Mouse (Mus musculus): ENCODE measurements at regions not wholly inside any gene's neighbourhood (a gene's known extent, or its start where the extent isn't known, plus 50 kb on each side); places are given as distances from the start of the nearest gene placed in this dataset.

DNA sequence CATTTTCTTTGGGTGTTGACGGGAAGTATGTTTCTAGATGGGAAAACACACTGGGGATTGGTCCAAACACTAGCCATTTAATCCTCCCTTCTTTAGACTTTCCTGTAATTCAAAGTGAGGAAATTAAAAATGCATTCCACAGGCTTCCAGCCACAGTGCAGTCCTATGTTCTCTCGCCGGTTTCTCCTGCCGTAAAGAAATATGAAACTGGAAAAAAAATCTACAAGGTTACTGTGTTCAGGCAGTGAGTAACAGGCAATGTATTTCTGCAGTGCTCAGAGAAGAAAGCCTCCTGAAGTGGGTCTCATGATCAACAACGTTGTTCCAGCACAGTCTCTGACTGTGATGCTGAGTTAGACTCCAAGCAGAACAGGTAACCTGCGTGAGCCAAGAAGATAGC is 763.0 kb upstream of the Lrrc6 start:
- no peak for TF ChIP-seq CTCF (IDR thresholded peaks at IDR 0.05; ENCODE audit: low read depth, low read length)
- no peak for TF ChIP-seq POLR2A (IDR thresholded peaks at IDR 0.05; ENCODE audit: borderline replicate concordance, low read depth, low read length)
- Histone ChIP-seq H3K27ac (ENCODE audit: insufficient read depth, low read depth, low read length) (no peak overlapping the region), H3K4me1 (ENCODE audit: control insufficient read depth, insufficient read depth, low read length) (no peaks in the 10 kb centered on the region), H3K4me3 (ENCODE audit: insufficient read depth, low read length) (no peak overlapping the region)

DNA sequence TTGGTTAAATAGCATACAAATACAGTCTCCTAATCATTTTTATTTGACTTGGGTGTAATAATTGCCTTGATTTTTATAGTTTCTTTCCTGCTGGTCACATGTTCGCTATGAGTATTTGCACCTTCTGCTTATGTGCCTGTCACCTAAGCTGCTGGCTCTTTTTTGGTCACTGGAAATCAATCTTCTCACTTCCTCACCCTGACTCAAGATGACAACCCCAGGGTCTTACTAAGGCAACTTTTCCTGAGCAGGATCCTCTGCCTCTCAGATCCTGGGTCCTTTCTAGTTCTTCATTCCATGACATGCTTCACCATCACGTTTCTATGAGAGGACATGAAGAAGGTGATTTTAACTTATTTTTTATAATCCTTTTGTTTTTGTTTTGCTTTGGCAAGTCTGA is 762.6 kb upstream of the Lrrc6 start:
- Histone ChIP-seq H3K4me3 (ENCODE audit: insufficient read depth, low read length) (no peak overlapping the region), H3K27ac (ENCODE audit: insufficient read depth, low read depth, low read length) (no peak overlapping the region), H3K4me1 (ENCODE audit: control insufficient read depth, insufficient read depth, low read length) (no peaks in the 10 kb centered on the region)
- TF ChIP-seq CTCF (IDR thresholded peaks at IDR 0.05; ENCODE audit: low read depth, low read length) = no peak
- TF ChIP-seq POLR2A (IDR thresholded peaks at IDR 0.05; ENCODE audit: borderline replicate concordance, low read depth, low read length) = no peak

DNA sequence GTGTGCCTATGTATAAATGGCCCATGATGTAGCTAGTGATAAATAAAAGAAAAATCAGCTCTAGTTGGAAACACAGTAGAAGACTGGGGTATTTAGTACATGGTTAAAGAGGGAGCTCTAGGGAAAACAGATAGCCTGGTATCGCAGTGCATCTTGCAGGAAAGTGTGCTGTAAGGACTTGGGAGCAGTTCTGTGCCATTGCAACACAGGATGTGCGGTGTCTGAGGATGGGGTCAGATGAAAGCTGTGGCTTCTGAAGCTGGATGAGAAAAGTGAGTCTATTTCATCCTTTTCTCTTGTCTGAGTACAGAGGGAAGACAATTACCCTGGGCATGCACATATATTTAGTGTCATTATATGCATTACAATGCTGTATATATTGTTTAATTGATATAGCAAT is 761.6 kb upstream of the Lrrc6 start:
- no peaks in the 10 kb centered on the region for H3K4me1 ChIP-seq (ENCODE audit: control insufficient read depth, insufficient read depth, low read length)
- no peak for TF ChIP-seq POLR2A (IDR thresholded peaks at IDR 0.05; ENCODE audit: borderline replicate concordance, low read depth, low read length)
- no peak overlapping the region for H3K4me3 ChIP-seq (ENCODE audit: insufficient read depth, low read length)
- H3K27ac ChIP-seq (ENCODE audit: insufficient read depth, low read depth, low read length) = no peak overlapping the region

DNA sequence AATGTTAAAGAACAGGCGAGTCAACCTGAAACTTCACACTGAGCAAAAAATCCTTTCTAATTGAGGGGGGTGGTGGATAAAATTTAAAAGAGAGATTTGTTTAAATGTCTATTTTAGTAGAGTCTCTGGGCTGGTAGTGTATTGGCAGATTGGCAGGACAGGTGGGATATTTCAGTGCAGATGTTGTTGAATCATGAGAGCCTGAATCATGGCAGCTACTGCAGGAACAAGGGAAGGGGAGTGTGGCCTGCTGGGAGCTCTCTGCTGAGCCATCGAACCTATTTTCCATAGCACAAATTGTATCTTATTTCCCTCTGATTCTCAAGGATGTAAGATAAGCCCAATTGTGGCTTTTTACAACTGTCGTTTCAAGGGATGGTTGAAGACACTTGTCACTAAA is 760.0 kb upstream of the Lrrc6 start:
- Histone ChIP-seq H3K4me3 (ENCODE audit: insufficient read depth, low read length) (no peak overlapping the region), H3K27ac (ENCODE audit: insufficient read depth, low read depth, low read length) (no peak overlapping the region), H3K4me1 (ENCODE audit: control insufficient read depth, insufficient read depth, low read length) (no peaks in the 10 kb centered on the region)
- TF ChIP-seq CTCF (IDR thresholded peaks at IDR 0.05; ENCODE audit: low read depth, low read length) = no peak
- TF ChIP-seq POLR2A (IDR thresholded peaks at IDR 0.05; ENCODE audit: borderline replicate concordance, low read depth, low read length) = no peak

DNA sequence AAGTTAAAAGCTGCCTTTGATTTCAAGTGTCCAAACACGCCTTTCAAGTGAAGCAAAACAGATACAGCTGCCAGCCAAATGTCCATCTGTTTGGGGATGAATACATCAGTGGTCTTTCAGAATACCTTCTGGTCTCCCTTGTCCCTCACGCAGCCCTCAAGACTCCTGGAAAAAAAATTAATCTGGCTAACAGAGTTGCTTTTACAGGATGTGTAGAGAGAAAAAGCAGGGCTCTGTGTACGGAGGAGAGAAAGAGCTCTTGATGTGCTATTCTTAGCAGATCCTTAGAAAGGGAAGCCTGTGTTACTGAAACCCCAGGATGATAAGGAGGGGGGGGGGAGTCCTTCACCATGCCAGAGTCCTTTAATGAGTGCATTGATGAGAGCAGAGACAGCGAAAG is 748.4 kb upstream of the Lrrc6 start:
- no peak overlapping the region for H3K4me3 ChIP-seq (ENCODE audit: insufficient read depth, low read length)
- H3K4me1 ChIP-seq (ENCODE audit: control insufficient read depth, insufficient read depth, low read length) = 0 out of 2 replicates have a peak, but pooled peaks cover 2% of the 10 kb centered on the region

DNA sequence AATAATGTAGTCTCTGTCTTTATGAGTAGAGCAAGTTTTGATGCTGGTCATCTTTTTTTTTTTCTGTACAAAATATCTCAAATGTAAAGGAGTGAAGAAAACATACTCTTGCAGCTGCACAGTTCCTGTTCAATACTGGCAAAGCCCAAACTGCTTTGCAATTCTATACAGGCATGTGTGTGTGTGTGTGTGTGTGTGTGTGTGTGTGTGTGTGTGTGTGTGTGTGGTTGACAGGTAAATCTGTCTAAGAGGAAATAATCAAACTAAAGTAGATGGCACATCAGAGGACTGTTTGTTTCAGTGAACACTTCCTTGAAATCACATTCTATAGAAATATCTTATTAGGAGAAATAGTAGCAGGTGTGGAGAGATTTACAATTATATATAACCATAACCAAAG is 747.8 kb upstream of the Lrrc6 start:
- no peak overlapping the region for H3K27ac ChIP-seq (ENCODE audit: insufficient read depth, low read depth, low read length)
- no peak overlapping the region for H3K4me3 ChIP-seq (ENCODE audit: insufficient read depth, low read length)
- no peak for TF ChIP-seq CTCF (IDR thresholded peaks at IDR 0.05; ENCODE audit: low read depth, low read length)
- TF ChIP-seq POLR2A (IDR thresholded peaks at IDR 0.05; ENCODE audit: borderline replicate concordance, low read depth, low read length) = no peak
- 0 out of 2 replicates have a peak, but pooled peaks cover 2% of the 10 kb centered on the region for H3K4me1 ChIP-seq (ENCODE audit: control insufficient read depth, insufficient read depth, low read length)

More for the DNA sequence above, 748.4 kb upstream of the Lrrc6 start:
- H3K27ac ChIP-seq (ENCODE audit: insufficient read depth, low read depth, low read length) = no peak overlapping the region
- TF ChIP-seq CTCF (IDR thresholded peaks at IDR 0.05; ENCODE audit: low read depth, low read length) (no peak), POLR2A (IDR thresholded peaks at IDR 0.05; ENCODE audit: borderline replicate concordance, low read depth, low read length) (no peak)

DNA sequence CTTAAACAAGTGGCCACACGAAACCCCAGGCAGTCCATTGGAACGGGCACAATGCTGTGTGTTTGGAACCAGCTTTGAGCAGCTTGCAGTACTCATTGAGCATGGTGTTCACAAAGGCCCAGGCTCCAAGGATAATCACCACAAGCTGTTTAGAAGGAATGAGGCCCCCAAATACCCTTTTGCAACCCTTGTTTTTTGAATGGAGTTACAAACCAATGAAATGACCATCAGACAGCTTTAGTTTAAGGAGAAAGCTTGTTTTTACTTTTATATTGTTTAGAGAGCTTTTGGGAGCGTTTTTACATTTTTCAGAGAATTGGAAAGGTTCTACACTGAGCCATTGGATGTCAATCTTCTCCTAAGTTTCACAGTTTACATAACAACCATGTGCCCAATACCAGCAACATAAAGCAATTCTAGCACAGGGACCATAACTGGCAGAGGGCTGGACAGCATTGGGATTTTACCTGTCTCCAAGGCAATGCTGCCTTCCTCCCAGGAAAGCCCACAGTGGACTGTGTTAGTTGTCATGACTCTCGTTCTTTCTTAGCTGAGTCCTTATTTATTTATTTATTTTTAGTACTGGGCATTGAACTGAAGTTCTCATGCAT is 745.1 kb upstream of the Lrrc6 start:
- H3K4me3 ChIP-seq (ENCODE audit: insufficient read depth, low read length) = no peak overlapping the region
- 0 out of 2 replicates have a peak, but pooled peaks cover 2% of the 10 kb centered on the region for H3K4me1 ChIP-seq (ENCODE audit: control insufficient read depth, insufficient read depth, low read length)
- no peak for TF ChIP-seq CTCF (IDR thresholded peaks at IDR 0.05; ENCODE audit: low read depth, low read length)
- no peak for TF ChIP-seq POLR2A (IDR thresholded peaks at IDR 0.05; ENCODE audit: borderline replicate concordance, low read depth, low read length)
- H3K27ac ChIP-seq (ENCODE audit: insufficient read depth, low read depth, low read length) = no peak overlapping the region

DNA sequence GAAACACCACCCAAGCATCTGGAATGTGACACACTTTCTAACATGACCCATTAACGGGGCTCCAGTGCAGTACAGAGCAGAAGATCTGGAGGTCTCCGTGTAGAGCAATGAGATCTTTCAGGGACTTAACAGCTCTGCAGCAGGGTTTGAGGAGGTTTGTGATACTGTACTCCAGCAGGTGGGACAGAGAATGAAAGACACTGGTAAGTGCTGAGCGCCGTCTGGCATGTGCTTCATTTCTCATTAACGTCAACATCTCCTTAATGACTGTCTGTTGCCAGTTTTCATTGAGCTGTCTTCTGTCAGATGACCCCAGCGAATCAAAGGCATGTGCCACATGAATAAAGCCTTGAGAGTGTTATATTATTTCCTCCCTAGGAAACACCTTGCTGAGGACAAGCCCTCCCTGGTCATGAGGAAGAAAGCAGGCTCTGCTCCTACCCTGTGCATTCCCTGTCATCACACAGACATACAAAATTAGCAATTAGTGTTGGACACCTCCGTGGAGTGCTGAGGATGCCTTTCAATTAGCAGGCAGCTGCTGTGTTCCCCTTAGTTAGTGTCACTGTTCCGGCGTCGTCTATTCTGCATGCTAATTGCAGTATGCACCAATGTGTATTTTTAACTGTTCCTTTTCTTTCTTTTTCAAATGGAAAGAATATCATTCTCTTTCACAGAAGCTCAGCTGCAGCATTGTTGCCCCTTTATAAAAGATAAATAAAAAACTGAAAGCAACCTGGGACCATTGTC is 744.4 kb upstream of the Lrrc6 start:
- H3K4me3 ChIP-seq (ENCODE audit: insufficient read depth, low read length) = no peak overlapping the region
- no peak overlapping the region for H3K27ac ChIP-seq (ENCODE audit: insufficient read depth, low read depth, low read length)
- 0 out of 2 replicates have a peak, but pooled peaks cover 4% of the 10 kb centered on the region for H3K4me1 ChIP-seq (ENCODE audit: control insufficient read depth, insufficient read depth, low read length)
- TF ChIP-seq POLR2A (IDR thresholded peaks at IDR 0.05; ENCODE audit: borderline replicate concordance, low read depth, low read length) (no peak), CTCF (IDR thresholded peaks at IDR 0.05; ENCODE audit: low read depth, low read length) (no peak)

DNA sequence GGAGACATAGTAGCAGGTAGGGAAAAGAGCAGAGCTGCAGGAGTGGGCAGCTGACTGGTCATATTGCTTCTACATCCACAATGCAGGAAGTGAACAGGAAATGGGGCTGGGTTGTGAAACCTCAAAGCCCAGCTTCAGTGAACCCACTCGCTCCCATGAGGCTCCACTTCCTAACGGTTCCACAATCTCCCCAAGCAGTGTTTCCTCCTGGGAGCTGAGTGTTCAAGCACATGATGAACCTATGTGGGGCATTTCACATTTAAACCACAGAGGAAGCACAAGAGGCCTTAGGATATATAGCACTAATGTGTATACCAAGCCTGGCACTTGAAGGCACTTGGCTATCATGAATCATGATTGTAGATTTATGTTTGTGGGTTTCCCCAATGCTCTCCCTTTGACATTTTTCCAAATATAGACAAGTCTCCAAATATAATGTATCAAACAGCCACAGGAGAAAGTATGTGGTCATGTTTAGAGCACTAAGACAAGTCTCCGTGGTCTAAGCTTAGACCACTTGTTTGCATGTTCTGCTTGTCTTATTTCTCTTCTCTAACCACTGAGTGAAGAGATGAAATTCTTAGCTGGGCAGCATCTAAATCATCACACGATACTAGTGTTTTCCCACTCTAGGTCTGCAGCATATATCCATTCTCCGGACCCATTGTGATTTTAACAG is 734.5 kb upstream of the Lrrc6 start:
- Histone ChIP-seq H3K4me1 (ENCODE audit: control insufficient read depth, insufficient read depth, low read length) (peaks cover 11% of the 10 kb centered on the region), H3K4me3 (ENCODE audit: insufficient read depth, low read length) (no peak overlapping the region), H3K27ac (ENCODE audit: insufficient read depth, low read depth, low read length) (peak overlapping the region; percentile 26)
- TF ChIP-seq CTCF (IDR thresholded peaks at IDR 0.05; ENCODE audit: low read depth, low read length) = no peak
- TF ChIP-seq POLR2A (IDR thresholded peaks at IDR 0.05; ENCODE audit: borderline replicate concordance, low read depth, low read length) = no peak

DNA sequence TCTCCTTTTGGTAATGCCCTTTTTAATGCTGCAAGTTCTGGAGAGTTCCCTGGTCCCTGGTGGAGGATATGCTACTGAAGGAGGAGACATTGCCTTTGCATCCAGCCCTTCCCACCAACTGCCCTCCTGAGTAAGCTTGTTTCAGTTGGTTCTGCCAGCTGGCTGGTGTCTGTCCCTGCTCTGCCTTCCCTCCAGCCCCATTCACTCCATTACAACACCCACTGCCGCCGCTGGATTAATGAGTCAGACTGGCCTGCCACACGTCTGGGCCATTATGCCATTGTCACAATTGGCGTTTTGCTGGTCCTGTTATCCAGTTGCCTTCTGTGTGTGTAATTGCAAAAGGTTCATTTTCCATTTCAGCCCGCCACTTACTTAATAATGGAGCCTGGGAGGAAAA is 728.6 kb upstream of the Lrrc6 start:
- Histone ChIP-seq H3K4me3 (ENCODE audit: insufficient read depth, low read length) (no peak overlapping the region), H3K27ac (ENCODE audit: insufficient read depth, low read depth, low read length) (no peak overlapping the region), H3K4me1 (ENCODE audit: control insufficient read depth, insufficient read depth, low read length) (no peaks in the 10 kb centered on the region)
- TF ChIP-seq POLR2A (IDR thresholded peaks at IDR 0.05; ENCODE audit: borderline replicate concordance, low read depth, low read length) = no peak
- TF ChIP-seq CTCF (IDR thresholded peaks at IDR 0.05; ENCODE audit: low read depth, low read length) = no peak
